Mouse (Mus musculus) v-Abl transformed pro-B cells (cell line): ENCODE results near the gene Tesk1.

Experiments used
- in situ Hi-C, 2 experiments: fragments of 400-800 bp; cut with MboI; formaldehyde crosslinking; loops; one replicate each; pipeline ENCODE4 v1.15.1; 2025; ENCODE audit not compliant: unreplicated experiment in 2 of 2

Tesk1 gene

DNA sequence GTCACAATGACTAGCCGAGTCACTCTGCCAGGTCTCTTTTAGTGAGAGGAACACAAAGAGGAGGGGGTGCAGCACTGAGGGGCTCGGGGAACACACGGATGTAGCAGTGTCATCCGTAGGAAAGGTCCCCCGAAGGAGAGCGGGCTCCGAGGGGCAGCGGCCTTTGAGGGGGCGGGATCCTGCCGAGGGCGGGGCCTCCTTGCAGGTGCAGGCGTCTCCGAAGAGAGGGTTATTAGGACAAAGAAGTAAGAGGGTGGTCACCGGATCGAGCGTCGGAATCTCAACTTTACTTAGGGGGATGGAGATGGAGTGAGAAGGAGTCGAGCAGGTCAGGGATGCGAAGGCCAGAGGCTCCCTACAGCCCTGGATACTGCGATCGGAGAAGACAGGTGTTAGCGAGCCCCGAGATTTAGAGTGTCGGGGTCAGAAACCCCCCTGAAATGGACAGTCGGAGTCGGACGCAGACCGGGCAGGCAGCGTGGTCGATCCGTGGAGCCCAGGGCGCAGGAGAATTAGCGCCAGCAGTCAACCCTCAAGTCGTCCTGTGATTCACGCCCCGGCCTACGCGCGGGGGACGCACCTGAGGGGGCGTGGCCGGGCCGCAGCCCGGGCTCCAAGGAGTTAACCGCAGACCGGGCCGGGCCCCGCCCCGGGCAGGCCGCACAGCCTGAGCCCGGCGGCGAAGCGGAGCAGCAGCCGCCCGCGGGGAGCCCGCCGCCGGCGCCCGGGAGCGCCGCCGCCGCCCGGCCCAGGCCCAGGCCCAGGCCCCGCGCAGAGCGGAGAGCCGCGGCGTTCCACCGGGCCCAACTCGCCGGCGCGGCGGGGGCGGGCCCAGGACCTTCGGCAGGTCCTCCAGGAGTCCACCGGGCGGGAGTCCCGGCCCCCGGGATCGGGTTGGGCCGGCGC, 970 bp downstream of the Tesk1 start:
- in situ Hi-C loops: loop anchor here (5.0 kb wide), 2 partner anchors 35 to 85 kb away; no protein-coding TSS in a partner anchor

DNA sequence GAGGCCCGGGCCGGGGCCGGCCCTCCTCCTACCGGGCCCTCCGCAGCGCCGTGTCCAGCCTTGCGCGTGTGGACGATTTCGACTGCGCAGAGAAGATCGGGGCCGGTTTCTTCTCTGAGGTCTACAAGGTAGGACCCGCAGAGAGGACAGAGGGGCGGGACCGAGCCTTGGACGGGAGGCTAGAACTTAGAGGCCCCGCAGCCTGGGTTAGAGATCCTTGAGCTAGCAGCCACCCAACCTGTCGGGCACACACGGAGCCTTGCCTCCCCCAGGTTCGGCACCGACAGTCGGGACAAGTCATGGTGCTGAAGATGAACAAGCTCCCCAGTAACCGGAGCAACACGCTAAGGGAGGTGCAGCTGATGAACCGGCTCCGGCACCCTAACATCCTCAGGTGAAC, 1.8 kb downstream of the Tesk1 start:
- in situ Hi-C loops: loop anchor here (5.0 kb wide), 2 partner anchors 34 to 84 kb away; no protein-coding TSS in a partner anchor

DNA sequence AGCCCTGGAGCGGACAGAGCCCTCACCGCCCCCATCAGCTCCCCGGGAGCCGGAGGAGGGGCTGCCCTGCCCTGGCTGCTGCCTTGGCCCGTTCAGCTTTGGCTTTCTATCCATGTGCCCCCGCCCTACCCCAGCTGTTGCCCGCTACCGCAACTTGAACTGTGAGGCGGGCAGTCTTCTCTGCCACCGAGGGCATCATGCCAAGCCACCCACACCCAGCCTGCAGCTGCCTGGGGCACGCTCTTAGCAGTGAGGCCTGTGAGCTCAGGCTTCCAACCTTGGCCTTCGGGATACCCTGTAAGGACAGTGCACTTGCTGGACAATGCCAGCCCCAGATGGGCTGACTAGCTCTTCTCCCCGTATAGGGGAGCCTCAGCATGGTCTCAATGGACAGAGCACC, 5.5 kb downstream of the Tesk1 start:
- in situ Hi-C loops: no loop called here

DNA sequence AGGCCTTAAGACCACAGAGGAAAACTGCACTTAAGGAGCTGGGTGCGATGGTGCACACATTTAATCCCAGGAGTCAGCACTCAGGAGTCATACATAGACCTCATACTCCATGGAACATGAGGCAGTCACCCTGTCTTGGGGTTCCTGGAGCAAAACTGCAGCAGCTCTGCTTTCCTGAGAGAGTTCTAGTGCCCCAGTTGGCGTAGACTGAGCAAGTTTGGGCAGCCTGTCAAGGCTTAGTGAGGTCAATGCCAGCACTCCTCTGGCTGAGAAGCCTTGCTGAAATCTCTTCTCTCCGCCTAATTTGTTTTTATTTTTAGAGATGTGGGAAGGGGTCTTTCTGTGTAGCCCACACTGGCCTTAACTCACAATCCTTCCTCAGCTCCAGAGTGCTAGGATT, 6.8 kb downstream of the Tesk1 start:
- in situ Hi-C loops: no loop called here

DNA sequence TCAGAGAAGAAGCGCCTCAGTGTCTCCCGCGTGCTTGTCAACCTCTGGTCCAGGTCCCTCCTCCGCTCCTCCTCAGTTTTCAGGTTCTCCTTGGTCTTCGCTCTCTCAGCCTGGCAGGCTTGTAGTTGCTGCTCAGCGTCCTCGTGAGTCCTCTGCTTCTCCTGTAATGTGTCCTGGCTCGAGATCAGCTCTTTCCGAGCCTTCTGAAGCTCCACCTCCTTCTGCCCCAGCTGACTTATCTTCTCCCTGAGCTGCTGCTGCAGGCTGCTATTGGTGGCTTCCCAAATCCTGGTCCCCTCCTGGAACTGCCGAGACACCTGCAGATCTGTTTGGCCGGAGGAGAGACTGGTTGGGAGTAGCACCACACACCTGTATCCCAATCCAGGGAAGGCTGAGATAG, 10.6 kb downstream of the Tesk1 start:
- in situ Hi-C loops: loop anchor here in 1 of 2 experiments (10.0 to 25.0 kb wide), 3 partner anchors 512 to 1435 kb away; no protein-coding TSS in a partner anchor

DNA sequence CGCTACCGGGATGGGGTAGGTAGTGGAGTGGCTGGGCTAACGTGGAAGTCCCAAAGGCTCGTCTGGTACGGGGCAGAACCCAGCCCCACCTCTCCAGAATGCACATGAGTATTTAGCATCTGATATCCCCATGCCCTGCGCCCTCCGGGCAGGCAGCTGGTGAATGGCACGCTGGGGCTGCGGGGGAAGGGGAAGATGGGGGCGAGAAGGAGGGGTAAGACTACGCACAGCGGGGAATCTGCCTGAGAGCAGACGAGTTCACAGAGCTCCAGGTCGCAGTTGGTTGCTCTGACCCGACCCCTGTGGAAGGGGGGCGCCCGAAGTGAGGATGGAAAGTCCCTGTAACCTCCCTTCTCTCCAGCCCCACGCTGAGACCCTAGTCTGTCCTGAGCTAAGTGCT, 11.7 kb downstream of the Tesk1 start:
- in situ Hi-C loops: loop anchor here in 1 of 2 experiments (10.0 to 25.0 kb wide), 3 partner anchors 511 to 1434 kb away; no protein-coding TSS in a partner anchor

DNA sequence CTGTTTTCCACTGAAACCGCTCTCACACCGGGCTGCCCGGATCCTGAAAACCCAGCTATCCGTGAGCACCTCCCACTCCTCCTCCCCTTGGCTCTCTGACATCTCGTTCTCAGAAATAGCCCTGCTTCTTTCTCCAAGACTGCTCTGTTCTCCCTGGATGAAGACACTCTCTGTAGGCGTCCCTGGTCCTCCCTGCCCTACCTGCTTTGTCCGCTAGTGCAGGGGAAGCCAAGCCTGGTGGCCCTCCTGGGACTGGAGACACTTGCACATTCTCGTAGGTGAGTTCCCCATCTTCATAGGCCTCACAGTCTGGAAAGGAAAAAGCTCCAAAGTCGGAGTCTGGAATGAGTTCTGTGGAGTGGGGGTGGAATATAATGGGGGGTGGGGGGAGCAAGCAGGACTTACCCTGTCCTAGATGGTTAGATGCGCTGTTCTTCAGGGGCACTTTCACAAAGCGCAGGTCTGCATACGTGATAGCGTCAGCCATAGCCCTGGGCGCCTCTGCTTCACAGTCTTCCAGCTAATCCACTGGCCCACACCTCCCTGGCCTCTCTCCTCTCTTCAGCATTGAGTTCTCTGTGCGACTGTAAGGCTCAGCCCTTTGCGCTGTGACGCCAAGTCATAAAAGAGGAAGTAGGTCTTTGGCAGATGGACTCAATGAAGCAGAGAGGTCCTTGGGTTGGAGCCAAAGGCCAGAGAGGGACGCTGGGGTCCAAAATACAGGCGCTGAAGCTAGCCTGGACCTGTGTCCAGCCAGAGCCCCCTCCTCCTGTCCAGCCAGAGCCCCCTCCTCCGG, 12.5 kb downstream of the Tesk1 start, which contains the start of gene Cd72:
Gene Cd72, minus strand, starts transcription at position 588 of the 796 bp plus-strand sequence.
- in situ Hi-C loops: loop anchor here in 1 of 2 experiments (10.0 to 25.0 kb wide), 3 partner anchors 511 to 1433 kb away; no protein-coding TSS in a partner anchor

DNA sequence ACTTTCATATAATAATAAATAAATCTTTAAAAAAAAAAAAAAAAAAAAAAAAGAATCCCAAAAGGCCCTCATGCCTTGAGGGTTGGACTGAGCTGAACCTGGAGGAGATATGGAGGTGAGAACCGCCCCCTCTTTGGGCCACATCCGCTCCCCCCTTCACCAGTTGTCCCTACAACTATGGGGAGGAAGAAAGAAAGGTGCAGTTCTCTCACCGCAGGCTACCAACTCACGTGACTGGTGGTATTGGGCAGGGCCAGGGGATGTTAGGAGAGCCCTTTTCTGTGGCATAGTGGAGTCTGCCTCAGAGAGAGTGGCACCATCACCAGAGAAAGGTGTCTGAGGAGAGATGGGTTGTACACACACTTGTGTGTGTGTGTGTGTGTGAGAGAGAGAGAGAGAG, 14.7 kb downstream of the Tesk1 start:
- in situ Hi-C loops: loop anchor here in 1 of 2 experiments (10.0 to 25.0 kb wide), 3 partner anchors 508 to 1431 kb away; no protein-coding TSS in a partner anchor

DNA sequence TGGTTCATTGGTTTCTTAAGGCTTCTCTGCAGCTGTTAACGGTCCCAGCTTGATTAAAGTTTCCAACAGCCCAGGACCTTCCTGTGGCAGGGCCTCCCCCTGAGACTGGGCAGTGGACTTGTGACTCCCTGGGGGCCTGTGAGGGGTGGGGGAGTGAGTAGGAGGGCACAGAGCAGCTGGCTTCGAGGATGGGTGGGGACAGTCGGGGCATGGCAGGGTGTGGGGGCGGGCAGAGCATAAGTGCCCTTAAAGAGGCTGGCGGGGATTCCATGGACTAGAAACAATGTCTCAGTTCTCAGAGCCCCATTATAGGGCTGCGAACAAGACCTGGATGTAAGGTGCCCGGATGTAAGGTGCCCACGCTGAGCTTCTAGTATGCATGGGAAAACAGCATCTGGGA, 15.4 kb downstream of the Tesk1 start:
- in situ Hi-C loops: loop anchor here in 1 of 2 experiments (10.0 to 25.0 kb wide), 3 partner anchors 508 to 1430 kb away; no protein-coding TSS in a partner anchor

DNA sequence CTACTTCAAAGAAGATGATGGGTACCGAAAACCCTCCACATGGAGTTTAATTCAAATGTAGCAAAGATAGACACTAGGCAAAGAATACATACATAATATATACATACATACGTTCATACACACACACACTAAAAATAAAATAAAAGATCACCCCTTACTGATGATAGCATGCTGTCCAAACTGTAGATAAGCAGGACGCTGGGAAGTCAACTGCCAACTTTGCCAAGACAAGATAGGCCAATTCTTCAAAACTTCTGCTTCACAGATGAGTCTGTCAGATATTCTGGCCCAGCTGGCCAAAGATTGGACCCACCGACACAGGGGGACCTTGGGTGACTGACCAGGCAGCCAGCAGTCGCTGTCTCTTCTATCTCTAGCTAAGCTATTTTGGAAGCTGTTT, 21.4 kb downstream of the Tesk1 start:
- in situ Hi-C loops: loop anchor here in 1 of 2 experiments (25.0 kb wide), 2 partner anchors 1274 to 1424 kb away; no protein-coding TSS in a partner anchor

DNA sequence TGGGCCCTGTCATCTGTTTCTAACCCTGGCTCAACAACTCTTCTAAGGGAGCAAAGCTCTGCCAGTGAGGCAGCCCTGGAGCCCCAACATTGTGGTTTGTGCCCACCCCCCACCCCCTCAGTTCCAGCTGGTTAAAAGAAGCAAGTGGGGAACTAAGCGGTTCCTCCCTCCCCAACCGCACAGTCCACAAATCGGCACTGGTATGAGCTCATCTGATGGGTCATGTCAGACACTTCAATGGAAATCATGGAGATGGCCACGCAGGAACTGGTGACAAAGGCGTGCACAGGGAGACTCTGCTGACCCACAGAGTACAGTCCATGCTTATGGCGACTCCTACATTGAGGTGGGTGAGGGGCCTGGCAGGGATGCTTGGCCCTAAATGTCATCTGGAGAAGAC, 24.2 kb downstream of the Tesk1 start:
- in situ Hi-C loops: loop anchor here in 1 of 2 experiments (25.0 kb wide), 2 partner anchors 1271 to 1421 kb away; no protein-coding TSS in a partner anchor

DNA sequence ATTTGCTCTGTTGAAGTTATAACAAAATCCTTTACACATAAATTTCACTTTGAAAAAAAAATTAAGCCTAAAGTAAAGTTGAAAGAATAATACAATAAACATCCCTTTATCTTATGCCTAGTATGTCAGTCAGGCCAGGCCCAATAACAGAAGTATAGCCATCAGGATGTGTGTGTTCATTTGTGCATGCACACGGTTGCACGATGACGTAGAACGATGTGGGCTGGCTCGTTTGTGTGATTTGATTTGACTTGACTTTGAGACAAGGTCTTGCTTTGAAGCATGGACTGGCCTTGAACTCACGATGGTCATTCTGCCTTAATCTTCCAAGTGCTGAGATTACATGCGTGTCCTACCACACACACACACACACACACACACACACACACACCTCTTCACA, 25.1 kb downstream of the Tesk1 start:
- in situ Hi-C loops: loop anchor here in 1 of 2 experiments (25.0 kb wide), 2 partner anchors 1270 to 1420 kb away; no protein-coding TSS in a partner anchor

DNA sequence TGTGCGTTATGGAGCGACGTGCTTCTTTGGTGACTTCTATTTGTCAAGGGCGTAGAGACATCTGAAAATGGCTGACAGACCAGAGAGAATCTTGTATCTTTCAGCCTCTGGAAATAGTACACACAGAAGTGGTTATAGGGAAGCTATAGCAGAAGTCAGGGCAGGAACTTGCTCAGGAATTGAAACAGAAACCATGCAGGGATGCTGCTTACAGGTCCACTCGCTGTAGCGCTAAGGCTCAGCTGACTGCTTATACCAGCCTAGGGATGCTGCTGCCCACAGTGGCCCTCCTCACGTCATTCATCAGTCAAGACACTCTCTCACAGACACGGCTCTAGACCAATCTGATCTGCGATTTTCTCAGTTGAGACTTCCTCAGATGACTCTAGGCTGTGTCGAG, 28.6 kb downstream of the Tesk1 start:
- in situ Hi-C loops: loop anchor here in 1 of 2 experiments (25.0 kb wide), 2 partner anchors 1267 to 1417 kb away; no protein-coding TSS in a partner anchor

DNA sequence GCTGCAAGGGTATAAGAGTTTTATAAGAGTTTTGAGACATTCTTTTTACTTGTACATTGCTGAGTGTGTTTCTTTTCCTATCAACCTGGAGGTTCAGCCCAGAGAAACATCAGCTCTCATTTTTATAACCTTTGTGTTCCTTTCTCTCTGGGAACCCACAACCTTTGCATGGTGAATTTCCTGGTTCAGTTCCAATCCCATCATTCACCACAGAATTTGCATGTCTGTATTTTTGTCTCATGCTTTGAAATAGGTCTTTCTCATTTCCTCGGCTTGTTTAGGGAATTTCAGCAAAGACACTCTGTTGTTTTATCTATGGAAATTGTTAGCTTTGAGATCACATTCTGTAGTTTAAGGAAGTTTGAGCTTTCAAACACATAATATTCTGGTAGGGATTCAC, 31.9 kb downstream of the Tesk1 start:
- in situ Hi-C loops: loop anchor here in 1 of 2 experiments (25.0 kb wide), 2 partner anchors 1264 to 1414 kb away; no protein-coding TSS in a partner anchor

DNA sequence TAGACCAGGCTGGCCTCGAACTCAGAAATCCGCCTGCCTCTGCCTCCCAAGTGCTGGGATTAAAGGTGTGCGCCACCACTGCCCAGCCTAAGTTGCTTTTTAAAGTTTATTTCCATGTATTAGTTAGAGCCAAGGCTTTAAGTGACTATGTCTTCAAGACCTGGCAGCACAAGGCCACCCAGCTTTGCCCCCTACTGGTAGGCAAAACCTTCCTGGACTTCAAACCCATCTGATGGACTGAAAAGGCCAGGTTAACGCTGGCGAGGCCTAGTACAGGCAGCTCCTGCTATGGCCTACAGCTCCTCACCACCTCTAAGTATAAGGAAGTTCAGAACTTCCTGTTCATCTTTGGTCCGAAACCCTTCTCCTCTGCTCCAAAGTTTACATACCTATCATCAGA, 34.9 kb downstream of the Tesk1 start:
- in situ Hi-C loops: loop anchor here (5.0 kb wide), 1 partner anchor 34 kb away; the partner anchor contains the start of gene Tesk1 (in 2 of the 2)

DNA sequence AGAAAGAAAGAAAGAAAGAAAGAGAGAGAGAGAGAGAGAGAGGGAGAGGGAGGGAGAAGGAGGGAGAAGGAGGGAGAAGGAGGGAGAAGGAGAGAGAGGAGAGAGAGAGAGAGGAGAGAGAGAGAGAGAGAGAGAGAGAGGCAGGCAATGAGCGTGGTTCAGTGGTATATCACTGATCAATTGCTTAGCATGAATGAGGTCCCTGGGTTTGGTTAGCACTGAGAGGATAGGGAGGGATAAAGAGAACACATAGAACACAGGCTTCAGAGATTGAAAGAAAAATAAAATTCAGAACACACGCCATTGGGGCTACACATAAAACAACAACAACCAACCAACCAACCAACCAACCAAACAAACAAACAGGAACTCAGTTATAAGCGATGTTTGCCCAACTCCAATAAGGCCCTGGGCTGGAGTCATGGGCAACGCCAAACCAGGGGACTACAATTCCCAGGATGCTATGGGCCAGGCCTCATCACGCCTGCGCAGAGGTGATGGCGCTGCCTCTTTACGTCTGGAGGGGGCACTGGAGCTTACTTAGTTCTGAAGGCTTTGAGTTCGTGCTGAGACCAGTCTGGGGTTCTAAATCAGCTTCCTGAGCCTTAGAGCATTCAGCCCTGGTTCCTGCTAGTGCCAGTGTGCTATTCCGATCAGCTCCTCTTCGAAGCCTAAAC, 36.3 kb downstream of the Tesk1 start:
- in situ Hi-C loops: loop anchor here (5.0 kb wide), 1 partner anchor 36 kb away; the partner anchor contains the start of gene Tesk1 (in 2 of the 2)

DNA sequence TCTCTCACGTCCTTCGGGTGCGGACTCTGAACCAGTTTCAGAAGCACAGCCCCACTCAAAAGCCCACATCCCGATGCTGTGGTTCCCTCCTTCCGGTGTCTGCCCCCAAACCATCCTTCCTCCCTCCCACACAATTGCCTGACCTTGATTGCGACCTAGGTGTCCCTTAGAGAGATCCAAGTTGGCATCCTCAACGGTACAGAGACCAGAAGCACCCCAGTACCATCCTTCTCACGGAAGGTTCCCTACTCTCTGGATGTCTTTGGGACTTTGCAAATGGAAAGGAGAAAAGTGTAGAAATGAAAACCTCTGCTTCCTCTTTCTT, 36.8 kb downstream of the Tesk1 start:
- in situ Hi-C loops: loop anchor here (5.0 kb wide), 1 partner anchor 36 kb away; the partner anchor contains the start of gene Tesk1 (in 2 of the 2)

DNA sequence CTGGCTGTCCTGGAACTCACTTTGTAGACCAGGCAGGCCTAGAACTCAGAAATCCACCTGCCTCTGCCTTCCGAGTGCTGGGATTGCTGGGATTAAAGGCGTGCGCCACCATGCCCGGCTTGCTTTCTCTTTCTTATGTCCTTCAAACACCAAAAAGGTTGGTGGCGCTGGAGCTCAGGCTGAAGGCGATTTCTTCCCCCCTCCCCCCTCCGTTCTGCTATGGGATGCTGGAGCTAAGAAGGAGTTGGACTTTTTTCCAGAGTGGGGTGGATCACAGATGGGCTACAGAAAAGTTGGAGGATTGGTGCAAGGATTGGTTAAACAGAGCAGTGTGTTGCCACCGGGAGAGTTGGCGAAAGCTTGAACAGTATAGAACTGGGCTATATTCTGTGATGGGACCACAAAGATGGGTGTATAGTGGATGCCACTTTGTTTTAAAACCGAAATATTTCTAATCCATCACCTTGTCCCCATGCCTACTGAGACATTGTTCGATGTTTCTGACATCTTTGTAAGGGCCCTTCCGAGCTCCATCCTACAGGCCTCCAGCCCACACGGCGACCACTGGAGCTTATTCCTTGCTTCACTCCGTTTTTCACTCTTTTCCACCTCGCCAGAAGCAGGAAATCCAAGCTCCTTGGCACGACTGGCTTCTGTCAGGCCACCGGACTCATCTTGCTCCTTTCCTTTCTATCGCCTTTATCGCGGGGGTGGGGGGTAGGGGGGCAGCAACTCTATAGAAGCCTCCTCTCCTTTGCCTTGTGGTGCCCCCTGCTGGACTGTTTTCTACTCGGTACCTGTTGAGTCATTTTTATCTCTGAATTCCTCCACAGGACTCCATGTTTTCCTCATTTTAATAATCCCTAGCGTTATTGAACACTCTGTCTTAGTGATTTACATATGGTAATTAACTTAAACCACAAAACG, 37.4 kb downstream of the Tesk1 start:
- in situ Hi-C loops: loop anchor here (5.0 kb wide), 1 partner anchor 37 kb away; the partner anchor contains the start of gene Tesk1 (in 2 of the 2)
